Mouse (Mus musculus) heart, adult 2 months (tissue): ENCODE data around the gene Lyplal1. TPM values are rescaled to one million over a fixed set of nuclear protein-coding genes. Genes with fewer than 3 reads are reported as not detected.

Experiments used
- DNase-seq, 2 experiments: peaks; one replicate each; pipeline ENCODE4 v3.0.0; 2021
- H3K27ac ChIP-seq: fragments of 200-600 bp; 2 replicates; pipeline ENCODE4 v1.8.1; 2022
- H3K27me3 ChIP-seq: fragments of 200-500 bp; 2 replicates; pipeline ENCODE4 v1.6.1; 2012; ENCODE audit warnings: mild to moderate bottlenecking, low read length, inconsistent platforms, mixed read lengths; ENCODE audit not compliant: control insufficient read depth, insufficient read depth
- H3K36me3 ChIP-seq: fragments of 200-500 bp; 2 replicates; pipeline ENCODE4 v1.6.1; 2012; ENCODE audit warnings: low read length, inconsistent platforms; ENCODE audit not compliant: control insufficient read depth, insufficient read depth
- H3K4me1 ChIP-seq: fragments of 200-500 bp; 2 replicates; pipeline ENCODE4 v1.6.1; 2011; ENCODE audit warnings: low read length; ENCODE audit not compliant: control insufficient read depth, insufficient read depth
- H3K4me3 ChIP-seq: fragments of 200-600 bp; 2 replicates; pipeline ENCODE4 v1.8.1; 2022
- H3K79me2 ChIP-seq: fragments of 200-500 bp; replicated peaks from 2 replicates; pipeline ENCODE4 v1.6.1; 2012; ENCODE audit warnings: mild to moderate bottlenecking, inconsistent platforms, low read length, moderate library complexity, mixed read lengths; ENCODE audit not compliant: control insufficient read depth, insufficient read depth
- H3K9ac ChIP-seq: fragments of 200-500 bp; 2 replicates; pipeline ENCODE4 v1.6.1; 2012; ENCODE audit warnings: low read depth, mild to moderate bottlenecking, control low read depth, inconsistent platforms, low read length, mixed read lengths
- CTCF ChIP-seq: fragments of 200-600 bp; IDR thresholded peaks from 2 replicates; pipeline ENCODE4 v1.8.1; 2022; ENCODE audit warnings: antibody characterized with exemption, mild to moderate bottlenecking, moderate library complexity
- EP300 ChIP-seq: fragments of 200-500 bp; IDR thresholded peaks from 2 replicates; pipeline ENCODE4 v1.6.1; 2011; ENCODE audit warnings: low read depth, low read length, control low read depth; ENCODE audit not compliant: insufficient read depth
- POLR2A ChIP-seq: fragments of 200-500 bp; IDR thresholded peaks from 2 replicates; pipeline ENCODE4 v1.6.1; 2011; ENCODE audit warnings: mild to moderate bottlenecking, low read depth, low read length, control low read depth; ENCODE audit not compliant: insufficient read depth
- whole genome bisulfite sequencing: fragments of 180-500 bp; shearing (Covaris S2); methylation state at CpG from one replicate; pipeline ENCODE4 v1.1.7; 2018; 5-methylcytosine and 5-hydroxymethylcytosine counted together
- intact Hi-C: fragments of 180-260 bp; cut with DNase I; formaldehyde crosslinking; loops from one replicate; pipeline ENCODE4 v1.15.1; 2025
- long read RNA-seq: library from polyadenylated mRNA; stranded (forward); transcript quantifications from one replicate; pipeline ENCODE4 v2.0.0, GENCODE M21; 2021
- polyA plus RNA-seq: library from polyadenylated mRNA; depleted of rRNA; stranded (reverse); fragments of >200 nt; gene quantifications from 2 replicates; pipeline ENCODE4 v1.2.3, GENCODE M21; 2012; rRNA removed
- total RNA-seq, 2 experiments: library from RNA; stranded (reverse); gene quantifications; 2 replicates each; pipeline ENCODE4 v1.2.3; 2021

Lyplal1 gene
- 1 to 10 TPM; 1.9 to 2.6 TPM for total RNA-seq
- 1.3 and 2.8 TPM in 2 replicates for polyA plus RNA-seq
- long read RNA-seq, partial matches to known transcripts, result 0 of 3 reads
- long read RNA-seq, other reads (novel, unspliced or antisense), result 0 of 3 reads

- peak; percentile 95 to 96 for DNase-seq
- peak within 1 kb of the TSS; percentile 77 for H3K9ac ChIP-seq
- H3K27ac ChIP-seq, result peak within 1 kb of the TSS; percentile 88
- 4% methylated on average over 44 of the region's 44 CpGs for WGBS
- intact Hi-C loops, result loop anchor here (10.0 kb wide), 2 partner anchors 458 to 588 kb away; partner anchors contain the start of gene Tgfb2
- no peaks in the 10 kb centered on the region; the same call in 1 of the 2 replicates for H3K4me1 ChIP-seq
- no peaks in the 10 kb centered on the region for H3K27me3 ChIP-seq
- no peaks in the 10 kb centered on the region for H3K36me3 ChIP-seq
- no peak for TF ChIP-seq EP300
- 0 out of 2 replicates have a peak, but pooled peaks have one; percentile 14 for TF ChIP-seq CTCF
- TF ChIP-seq POLR2A, result peak; percentile 89
- H3K4me3 ChIP-seq, result peak within 1 kb of the TSS; percentile 74
- H3K79me2 ChIP-seq, result no peaks in the 10 kb centered on the region
Measured at GRCm38 (mm10) chr1:186116701-186117488, at the start of gene Lyplal1. Gene Lyplal1, minus strand, starts transcription at chr1:186117310.

GRCm38 (mm10) chr1:186163616-186164015, 46.5 kb upstream of the Lyplal1 start:
- no peak for DNase-seq
- WGBS, result 71% methylated on average over 2 of the region's 2 CpGs
- H3K4me1 ChIP-seq, result no peaks in the 10 kb centered on the region
- H3K27ac ChIP-seq, result no peak overlapping the region
- intact Hi-C loops, result no loop called here
- no peaks in the 10 kb centered on the region for H3K27me3 ChIP-seq
- no peak overlapping the region for H3K9ac ChIP-seq
- TF ChIP-seq POLR2A, result no peak
- no peak for TF ChIP-seq EP300
- no peak for TF ChIP-seq CTCF
- H3K4me3 ChIP-seq, result no peak overlapping the region
- no peaks in the 10 kb centered on the region for H3K36me3 ChIP-seq
- no peaks in the 10 kb centered on the region for H3K79me2 ChIP-seq

GRCm38 (mm10) chr1:186163206-186163605, 46.1 kb upstream of the Lyplal1 start:
- H3K79me2 ChIP-seq, result no peaks in the 10 kb centered on the region
- no peak for TF ChIP-seq CTCF
- no peak for TF ChIP-seq POLR2A
- TF ChIP-seq EP300, result no peak
- H3K4me1 ChIP-seq, result no peaks in the 10 kb centered on the region
- no peak overlapping the region for H3K9ac ChIP-seq
- WGBS, result 67% methylated on average over 12 of the region's 12 CpGs
- H3K4me3 ChIP-seq, result no peak overlapping the region
- no peaks in the 10 kb centered on the region for H3K27me3 ChIP-seq
- DNase-seq, result peak; percentile 19 to 32
- H3K36me3 ChIP-seq, result no peaks in the 10 kb centered on the region
- intact Hi-C loops, result no loop called here
- H3K27ac ChIP-seq, result no peak overlapping the region

GRCm38 (mm10) chr1:186150376-186150775, 33.3 kb upstream of the Lyplal1 start:
- no peak overlapping the region for H3K9ac ChIP-seq
- H3K27ac ChIP-seq, result no peak overlapping the region
- no peaks in the 10 kb centered on the region for H3K27me3 ChIP-seq
- WGBS, result 77% methylated on average over 5 of the region's 5 CpGs
- no peaks in the 10 kb centered on the region for H3K4me1 ChIP-seq
- no peak overlapping the region for H3K4me3 ChIP-seq
- H3K79me2 ChIP-seq, result no peaks in the 10 kb centered on the region
- H3K36me3 ChIP-seq, result no peaks in the 10 kb centered on the region
- intact Hi-C loops, result no loop called here
- no peak for DNase-seq
- no peak for TF ChIP-seq CTCF

GRCm38 (mm10) chr1:186145444-186145843, 28.3 kb upstream of the Lyplal1 start:
- Histone ChIP-seq H3K27me3 (no peaks in the 10 kb centered on the region), H3K4me1 (no peaks in the 10 kb centered on the region), H3K27ac (no peak overlapping the region; the same call in 1 of the 2 replicates), H3K4me3 (no peak overlapping the region), H3K79me2 (no peaks in the 10 kb centered on the region), H3K36me3 (no peaks in the 10 kb centered on the region), H3K9ac (no peak overlapping the region)
- DNase-seq, result no peak
- TF ChIP-seq EP300 (no peak), POLR2A (no peak), CTCF (no peak)
- intact Hi-C loops, result no loop called here
- WGBS, result 59% methylated on average over 6 of the region's 6 CpGs

GRCm38 (mm10) chr1:186140191-186140590, 23.1 kb upstream of the Lyplal1 start:
- no peak overlapping the region for H3K9ac ChIP-seq
- no peak overlapping the region for H3K4me3 ChIP-seq
- no peaks in the 10 kb centered on the region for H3K79me2 ChIP-seq
- H3K4me1 ChIP-seq, result peaks cover 3% of the 10 kb centered on the region; the same call in 1 of the 2 replicates
- H3K36me3 ChIP-seq, result no peaks in the 10 kb centered on the region
- WGBS, result 74% methylated on average over 2 of the region's 2 CpGs
- intact Hi-C loops, result no loop called here
- no peak for DNase-seq
- TF ChIP-seq POLR2A (no peak), EP300 (no peak), CTCF (no peak)
- no peak overlapping the region for H3K27ac ChIP-seq
- H3K27me3 ChIP-seq, result no peaks in the 10 kb centered on the region
